Comparison of ENCODE assay signal across 9 mouse cellular contexts in the genomic region with DNA sequence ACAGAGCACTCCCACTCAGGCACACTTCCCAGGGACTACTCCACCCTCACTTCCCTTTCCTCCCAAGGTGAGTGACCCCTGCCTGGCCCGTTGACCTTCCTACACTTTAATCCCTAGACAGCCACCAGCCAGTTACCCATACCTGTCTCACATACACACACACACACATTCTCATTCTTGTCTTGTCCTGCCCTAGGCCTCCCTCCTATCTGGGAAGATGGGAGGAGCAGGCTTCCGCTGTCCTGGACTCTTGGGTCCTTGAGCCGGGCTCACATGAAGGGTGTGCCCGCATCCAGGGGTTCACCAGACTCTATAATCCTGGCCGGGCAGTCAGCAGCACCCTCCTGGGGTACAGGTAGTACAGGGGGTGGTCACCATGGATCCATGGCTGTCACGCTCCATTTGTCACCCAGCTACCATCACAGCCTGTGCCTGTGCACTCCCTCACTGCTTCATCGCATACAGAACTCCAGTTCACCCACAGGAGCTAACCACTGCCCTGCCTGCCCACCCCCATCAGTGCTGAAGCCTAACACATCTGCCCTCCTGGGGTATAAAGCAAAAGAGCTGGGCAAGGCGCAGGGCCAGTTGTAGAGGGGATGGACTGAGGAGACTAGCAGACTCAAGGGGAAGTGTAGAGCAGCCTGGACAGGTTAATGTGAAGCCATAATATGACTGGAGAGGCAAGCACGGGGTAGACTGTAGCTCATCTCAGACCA. TPM values are rescaled to one million over a fixed set of nuclear protein-coding genes. Genes with fewer than 3 reads are reported as not detected.
A peak's percentile ranks its signal among the peaks of the same experiment; 100 is the strongest.
DNase-seq lines count a peak whose midpoint lies in the region; ATAC-seq and TF ChIP-seq lines count a peak whose summit lies in the region.
"Had no signal": no experiment of that assay in that cellular context is flagged by ENCODE, and none has a peak within 500 bp of the region (broad histone marks: within the 10 kb centered on the region; RNA-seq: fewer than 3 reads in every experiment).

No protein-coding gene starts in this region.

- no peak for DNase-seq in lung, adult 18-20 months
- no peak for DNase-seq in forebrain, embryonic 14.5 days (ENCODE audit: low spot score)
- DNase-seq in limb, embryonic 14.5 days (ENCODE audit: low spot score) = no peak
- DNase-seq in adrenal gland, adult 2 months = no peak
- no peak for DNase-seq in cerebellum, adult 9-10 months
- DNase-seq: left cerebral cortex, postnatal 4 days; right cerebral cortex, postnatal 14 days had no signal

- 65% methylated on average over 9 of the region's 9 CpGs for WGBS in lung, embryonic 15.5 days
- WGBS in forebrain, embryonic 14.5 days = 65% methylated on average over 9 of the region's 9 CpGs
- WGBS in limb, embryonic 14.5 days = 65% methylated on average over 9 of the region's 9 CpGs
- 63% methylated on average over 9 of the region's 9 CpGs for WGBS in stomach, embryonic 15.5 days

- peaks cover 29% of the 10 kb centered on the region for H3K36me3 ChIP-seq in lung, embryonic 15.5 days
- peaks cover 17% of the 10 kb centered on the region for H3K36me3 ChIP-seq in forebrain, embryonic 14.5 days (ENCODE audit: control insufficient read depth, insufficient read depth, low read length)
- peaks cover 36% of the 10 kb centered on the region for H3K36me3 ChIP-seq in limb, embryonic 14.5 days (ENCODE audit: control insufficient read depth, insufficient read depth, low read length)
- peaks cover 13% of the 10 kb centered on the region; the same call in 1 of the 2 replicates for H3K36me3 ChIP-seq in stomach, embryonic 15.5 days

- TF ChIP-seq POLR2A in limb, embryonic 14.5 days (IDR thresholded peaks at IDR 0.05; ENCODE audit: borderline replicate concordance, extremely low read depth, insufficient read depth, insufficient read length) = no peak

- peak overlapping the region; percentile 79 for H3K27ac ChIP-seq in lung, embryonic 15.5 days
- H3K27ac ChIP-seq in forebrain, embryonic 14.5 days (ENCODE audit: low read depth, low read length) = no peak overlapping the region
- H3K27ac ChIP-seq in limb, embryonic 14.5 days (replicated peaks; ENCODE audit: low read depth, low read length) = no peak overlapping the region
- H3K27ac ChIP-seq in stomach, embryonic 15.5 days = peak overlapping the region; percentile 62; the same call in 1 of the 2 replicates

- peak; percentile 1; the same call in 1 of the 2 replicates for ATAC-seq in lung, embryonic 15.5 days (ENCODE audit: borderline replicate concordance, extremely low read depth, low FRiP score, low TSS enrichment)
- no peak for ATAC-seq in forebrain, embryonic 14.5 days
- no peak for ATAC-seq in limb, embryonic 14.5 days (ENCODE audit: low FRiP score, low read depth)
- ATAC-seq in stomach, embryonic 15.5 days (ENCODE audit: insufficient read depth, low FRiP score, low read depth) = no peak; the same call in none of the 2 replicates

- peak overlapping the region; percentile 26; the same call in 1 of the 2 replicates for H3K9ac ChIP-seq in lung, embryonic 15.5 days
- 0 out of 2 replicates have a peak overlapping the region, but pooled peaks have one; percentile 46 for H3K9ac ChIP-seq in forebrain, embryonic 14.5 days (ENCODE audit: low read length)
- peak overlapping the region; percentile 62; the same call in 1 of the 2 replicates for H3K9ac ChIP-seq in limb, embryonic 14.5 days (ENCODE audit: low read depth, low read length, severe bottlenecking)
- H3K9ac ChIP-seq in stomach, embryonic 15.5 days = 0 out of 2 replicates have a peak overlapping the region, but pooled peaks have one; percentile 4

- H3K4me1 ChIP-seq in lung, embryonic 15.5 days = peaks cover 17% of the 10 kb centered on the region
- H3K4me1 ChIP-seq in forebrain, embryonic 14.5 days (ENCODE audit: control insufficient read depth, insufficient read depth, low read length) = 0 out of 2 replicates have a peak, but pooled peaks cover 4% of the 10 kb centered on the region
- H3K4me1 ChIP-seq in limb, embryonic 14.5 days (ENCODE audit: control insufficient read depth, insufficient read depth, low read length) = peaks cover 8% of the 10 kb centered on the region; the same call in 1 of the 2 replicates
- peaks cover 12% of the 10 kb centered on the region for H3K4me1 ChIP-seq in stomach, embryonic 15.5 days

- H3K4me3 ChIP-seq in lung, embryonic 15.5 days = peak overlapping the region; percentile 36
- H3K4me3 ChIP-seq in forebrain, embryonic 14.5 days (ENCODE audit: low read depth, low read length) = no peak overlapping the region
- peak overlapping the region; percentile 38; the same call in 1 of the 2 replicates for H3K4me3 ChIP-seq in limb, embryonic 14.5 days (replicated peaks; ENCODE audit: low read length)
- no peak overlapping the region for H3K4me3 ChIP-seq in stomach, embryonic 15.5 days (replicated peaks)

- H3K4me2 ChIP-seq in lung, embryonic 15.5 days = peak overlapping the region; percentile 82
- H3K4me2 ChIP-seq in forebrain, embryonic 14.5 days (ENCODE audit: low read length) = no peak overlapping the region; the same call in 1 of the 2 replicates
- peak overlapping the region; percentile 69 for H3K4me2 ChIP-seq in limb, embryonic 14.5 days (replicated peaks; ENCODE audit: low read depth, low read length, severe bottlenecking)
- H3K4me2 ChIP-seq in stomach, embryonic 15.5 days = peak overlapping the region; percentile 52

- H3K27me3 ChIP-seq in lung, embryonic 15.5 days = 0 out of 2 replicates have a peak, but pooled peaks cover 2% of the 10 kb centered on the region
- no peaks in the 10 kb centered on the region for H3K27me3 ChIP-seq in forebrain, embryonic 14.5 days (replicated peaks; ENCODE audit: control insufficient read depth, insufficient read depth, low read length)
- H3K27me3 ChIP-seq in limb, embryonic 14.5 days (ENCODE audit: control insufficient read depth, insufficient read depth, low read length) = no peaks in the 10 kb centered on the region
- no peaks in the 10 kb centered on the region for H3K27me3 ChIP-seq in stomach, embryonic 15.5 days (replicated peaks)

- no peaks in the 10 kb centered on the region for H3K9me3 ChIP-seq in lung, embryonic 15.5 days
- no peaks in the 10 kb centered on the region for H3K9me3 ChIP-seq in forebrain, embryonic 14.5 days (replicated peaks; ENCODE audit: control insufficient read depth, low read length)
- H3K9me3 ChIP-seq in limb, embryonic 14.5 days (ENCODE audit: control insufficient read depth, low read length) = no peaks in the 10 kb centered on the region; the same call in 1 of the 2 replicates
- H3K9me3 ChIP-seq in stomach, embryonic 15.5 days = no peaks in the 10 kb centered on the region

RNA-seq across cellular contexts. Expression of gene Galk1, which starts 6.7 kb away (rescaled TPM):
- 215 and 229 TPM in 2 replicates for polyA plus RNA-seq in lung, embryonic 15.5 days (2015; fragmentation: Nextera tagmentation; extraction: Ambion mirVana)
- 53.9 and 59.5 TPM in 2 replicates for polyA plus RNA-seq in forebrain, embryonic 14.5 days (2014; fragmentation: Nextera tagmentation; extraction: Ambion mirVana)
- 115 and 139 TPM in 2 replicates for polyA plus RNA-seq in limb, embryonic 14.5 days (2012; rRNA removed)
- polyA plus RNA-seq in limb, embryonic 14.5 days (2014; fragmentation: Nextera tagmentation; extraction: Ambion mirVana) = 162 and 164 TPM in 2 replicates
- polyA plus RNA-seq in stomach, embryonic 15.5 days (2015; fragmentation: Nextera tagmentation; extraction: Ambion mirVana) = 186 and 208 TPM in 2 replicates
- total RNA-seq in adrenal gland, adult 2 months (2021) = 10 to 100 TPM; 30.6 to 45.6 TPM
- 68.6 and 71.3 TPM in 2 replicates for polyA plus RNA-seq in adrenal gland, adult 2 months (2012; rRNA removed)

RNA-seq across cellular contexts. Expression of gene H3f3b, which starts 21.9 kb away (rescaled TPM):
- polyA plus RNA-seq in lung, embryonic 15.5 days (2015; fragmentation: Nextera tagmentation; extraction: Ambion mirVana) = 1,879 and 1,955 TPM in 2 replicates
- polyA plus RNA-seq in forebrain, embryonic 14.5 days (2014; fragmentation: Nextera tagmentation; extraction: Ambion mirVana) = 2,620 and 3,081 TPM in 2 replicates
- polyA plus RNA-seq in limb, embryonic 14.5 days (2012; rRNA removed) = 871 and 951 TPM in 2 replicates
- polyA plus RNA-seq in limb, embryonic 14.5 days (2014; fragmentation: Nextera tagmentation; extraction: Ambion mirVana) = 1,919 and 2,014 TPM in 2 replicates
- 1,577 and 1,755 TPM in 2 replicates for polyA plus RNA-seq in stomach, embryonic 15.5 days (2015; fragmentation: Nextera tagmentation; extraction: Ambion mirVana)
- total RNA-seq in adrenal gland, adult 2 months (2021) = 100 to 1,000 TPM; 270 to 363 TPM
- polyA plus RNA-seq in adrenal gland, adult 2 months (2012; rRNA removed) = 76.2 and 92.7 TPM in 2 replicates

RNA-seq across cellular contexts. Expression of gene Unk, which starts 24.3 kb away (rescaled TPM):
- polyA plus RNA-seq in lung, embryonic 15.5 days (2015; fragmentation: Nextera tagmentation; extraction: Ambion mirVana) = 37.0 and 37.7 TPM in 2 replicates
- polyA plus RNA-seq in forebrain, embryonic 14.5 days (2014; fragmentation: Nextera tagmentation; extraction: Ambion mirVana) = 23.4 and 24.9 TPM in 2 replicates
- 80.3 and 99.4 TPM in 2 replicates for polyA plus RNA-seq in limb, embryonic 14.5 days (2012; rRNA removed)
- polyA plus RNA-seq in limb, embryonic 14.5 days (2014; fragmentation: Nextera tagmentation; extraction: Ambion mirVana) = 33.1 and 39.2 TPM in 2 replicates
- 27.3 and 33.2 TPM in 2 replicates for polyA plus RNA-seq in stomach, embryonic 15.5 days (2015; fragmentation: Nextera tagmentation; extraction: Ambion mirVana)
- total RNA-seq in adrenal gland, adult 2 months (2021) = 10 to 100 TPM; 20.2 to 21.2 TPM
- 46.0 and 58.5 TPM in 2 replicates for polyA plus RNA-seq in adrenal gland, adult 2 months (2012; rRNA removed)

RNA-seq across cellular contexts. Expression of gene Itgb4, which starts 31.4 kb away (rescaled TPM):
- polyA plus RNA-seq in lung, embryonic 15.5 days (2015; fragmentation: Nextera tagmentation; extraction: Ambion mirVana) = 2.6 and 3.4 TPM in 2 replicates
- polyA plus RNA-seq in forebrain, embryonic 14.5 days (2014; fragmentation: Nextera tagmentation; extraction: Ambion mirVana) = 0.48 and 0.62 TPM in 2 replicates
- polyA plus RNA-seq in limb, embryonic 14.5 days (2012; rRNA removed) = 11.3 and 11.6 TPM in 2 replicates
- 12.5 TPM in 2 replicates for polyA plus RNA-seq in limb, embryonic 14.5 days (2014; fragmentation: Nextera tagmentation; extraction: Ambion mirVana)
- polyA plus RNA-seq in stomach, embryonic 15.5 days (2015; fragmentation: Nextera tagmentation; extraction: Ambion mirVana) = 13.4 and 13.5 TPM in 2 replicates
- 1 to 10 TPM; 2.1 to 4.3 TPM for total RNA-seq in adrenal gland, adult 2 months (2021)
- 3.9 and 4.8 TPM in 2 replicates for polyA plus RNA-seq in adrenal gland, adult 2 months (2012; rRNA removed)

Comparison
In these comparisons a context has a peak if more than half of its experiments do, and no peak if none do; other contexts are left out.
1. H3K27ac ChIP-seq: peak in lung, embryonic 15.5 days (single experiment) and stomach, embryonic 15.5 days (single experiment); none in forebrain, embryonic 14.5 days (single experiment) and limb, embryonic 14.5 days (single experiment).
2. H3K4me3 ChIP-seq: peak in lung, embryonic 15.5 days (single experiment) and limb, embryonic 14.5 days (single experiment); none in forebrain, embryonic 14.5 days (single experiment) and stomach, embryonic 15.5 days (single experiment).
3. H3K9ac ChIP-seq: peak in every context shown above with its lines; median percentile 62 in limb, embryonic 14.5 days; 46 in forebrain, embryonic 14.5 days; 26 in lung, embryonic 15.5 days; 4 in stomach, embryonic 15.5 days.